Mouse (Mus musculus): ENCODE data around the gene Dedd.
"Not testable (repeated sequence)": the region's sequence is repeated elsewhere in the genome, so short reads cannot be mapped to it uniquely, and the experiment has no call there.

The Dedd gene

DNA sequence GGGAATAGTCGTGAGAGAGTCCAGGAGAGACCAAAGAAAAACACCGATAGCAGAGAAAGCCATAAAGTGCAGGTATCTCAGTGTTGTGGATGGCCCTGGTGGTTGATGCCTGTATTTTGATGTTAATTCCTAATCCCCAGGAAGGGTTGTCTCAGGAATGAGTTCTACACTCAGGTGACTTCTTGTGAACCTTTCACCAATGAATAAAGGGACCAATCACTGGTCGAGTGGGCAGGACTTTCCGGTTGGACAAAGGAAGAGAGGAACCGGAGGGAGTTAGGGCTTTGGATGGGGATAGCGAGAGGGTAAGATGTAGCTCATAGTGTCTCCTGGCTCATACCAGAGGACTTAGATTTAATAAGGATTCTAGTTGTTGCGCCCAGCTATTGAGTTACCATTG, 9.2 kb upstream of the Dedd start:
- no peak for DNase-seq (ENCODE audit: low read depth)

DNA sequence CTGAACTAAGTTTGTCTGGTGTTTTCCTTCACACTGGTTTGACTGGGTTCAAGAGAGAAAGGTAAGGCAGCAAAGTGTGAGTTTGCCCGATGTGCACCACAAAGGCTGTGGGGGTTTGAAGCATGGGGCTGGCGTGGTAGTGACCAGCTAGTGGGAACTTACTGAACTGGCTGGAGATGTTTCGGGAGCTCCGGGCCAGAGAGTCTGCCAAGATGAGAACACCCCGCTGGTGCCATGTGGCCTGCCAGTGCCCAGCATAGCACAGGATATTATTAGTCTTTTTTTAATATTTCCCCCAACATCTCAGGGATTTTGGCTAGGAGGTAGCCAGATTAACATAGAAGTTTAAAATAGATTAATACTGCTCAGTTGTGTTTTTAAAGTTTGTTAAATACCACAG, 8.8 kb upstream of the Dedd start:
- DNase-seq (ENCODE audit: low read depth): no peak

- DNase-seq (ENCODE audit: low read depth): no peak
These were observed 7.5 kb upstream of the Dedd start for GRCm38 (mm10) chr1:171321415-171321814.

GRCm38 (mm10) chr1:171322012-171322411, 6.9 kb upstream of the Dedd start:
- no peak for DNase-seq (ENCODE audit: low read depth)

- no peak for DNase-seq (ENCODE audit: low read depth)
These were observed 3.4 kb upstream of the Dedd start for GRCm38 (mm10) chr1:171325571-171325970.

GRCm38 (mm10) chr1:171326588-171326987, 2.4 kb upstream of the Dedd start:
- not testable (repeated sequence) for DNase-seq (ENCODE audit: low read depth)

DNA sequence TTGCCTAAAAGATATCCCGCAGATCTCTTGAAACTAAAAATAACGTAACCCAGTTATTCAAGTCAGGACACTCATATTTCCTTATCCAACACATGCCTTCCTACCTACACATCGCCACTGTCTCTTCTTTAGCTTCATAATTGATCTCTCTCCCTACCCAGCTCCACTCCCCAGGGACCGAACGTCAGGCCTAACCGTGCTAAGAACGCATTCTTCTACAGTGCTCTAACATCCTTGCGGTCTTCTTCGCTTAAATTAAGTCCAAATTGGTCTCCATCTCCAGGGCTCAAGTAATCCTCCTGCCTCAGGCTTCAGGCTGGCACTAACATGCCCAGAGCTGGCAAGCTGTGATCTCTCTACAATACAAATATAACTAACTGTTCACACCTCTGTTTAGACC, 701 bp upstream of the Dedd start:
- DNase-seq (ENCODE audit: low read depth): no peak

DNA sequence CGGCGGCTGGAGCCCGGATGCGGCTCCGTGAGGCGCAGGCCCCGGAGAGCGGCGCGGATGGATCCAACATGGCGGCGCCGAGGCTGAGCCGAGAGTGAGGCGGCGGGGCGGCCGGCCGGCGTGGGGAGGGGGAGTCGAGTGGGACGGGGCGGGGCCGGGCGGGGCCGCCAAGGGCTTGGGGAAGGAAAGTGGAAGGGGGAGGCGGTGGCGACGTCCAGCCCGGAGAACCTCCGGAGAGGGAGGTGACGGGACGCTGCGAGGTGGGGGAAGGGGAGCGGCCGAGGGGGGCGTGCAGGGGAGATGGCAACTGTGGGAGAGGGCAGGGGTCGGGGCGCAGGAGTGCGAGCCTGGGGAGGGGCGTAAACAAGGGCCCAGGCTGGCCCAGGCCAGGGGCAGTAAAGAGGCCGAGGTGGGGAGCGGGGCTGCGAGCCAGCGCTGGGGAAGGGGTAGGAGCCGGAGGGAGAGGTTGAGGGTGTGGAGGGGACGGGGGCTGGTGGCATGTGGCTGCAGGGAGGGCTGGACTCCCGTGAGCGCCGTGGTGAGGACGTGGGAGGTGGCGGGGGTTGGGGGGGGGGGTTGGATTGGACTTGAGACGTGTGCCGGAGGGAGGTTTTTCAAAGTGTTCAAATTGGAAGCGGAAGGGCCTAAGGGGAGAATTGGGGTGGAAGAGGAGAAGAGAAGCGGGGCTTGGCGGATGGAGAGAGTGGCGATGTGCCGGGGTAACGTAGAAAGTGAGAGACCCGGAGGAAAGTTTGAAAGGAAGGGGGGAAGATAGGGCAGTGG, 679 bp downstream of the Dedd start:
- no peak for DNase-seq (ENCODE audit: low read depth)

DNA sequence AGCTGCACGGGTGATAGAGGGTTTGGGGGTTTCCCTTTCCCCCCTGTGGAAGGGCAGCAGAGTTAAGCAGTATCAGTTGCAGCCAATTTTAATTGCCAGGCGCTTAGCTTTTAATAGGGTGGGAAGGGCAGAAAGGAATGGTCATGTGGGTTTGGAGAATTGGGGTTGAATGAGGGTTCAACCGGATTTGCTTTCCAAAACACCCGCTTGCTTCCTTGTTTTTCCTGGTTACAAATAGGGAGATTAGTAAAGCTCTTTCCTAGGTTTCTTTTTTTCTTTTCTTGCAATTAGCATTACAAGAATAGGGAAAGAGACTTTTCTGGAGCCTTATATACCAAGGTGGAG, 1.2 kb downstream of the Dedd start:
- DNase-seq (ENCODE audit: low read depth): no peak

DNA sequence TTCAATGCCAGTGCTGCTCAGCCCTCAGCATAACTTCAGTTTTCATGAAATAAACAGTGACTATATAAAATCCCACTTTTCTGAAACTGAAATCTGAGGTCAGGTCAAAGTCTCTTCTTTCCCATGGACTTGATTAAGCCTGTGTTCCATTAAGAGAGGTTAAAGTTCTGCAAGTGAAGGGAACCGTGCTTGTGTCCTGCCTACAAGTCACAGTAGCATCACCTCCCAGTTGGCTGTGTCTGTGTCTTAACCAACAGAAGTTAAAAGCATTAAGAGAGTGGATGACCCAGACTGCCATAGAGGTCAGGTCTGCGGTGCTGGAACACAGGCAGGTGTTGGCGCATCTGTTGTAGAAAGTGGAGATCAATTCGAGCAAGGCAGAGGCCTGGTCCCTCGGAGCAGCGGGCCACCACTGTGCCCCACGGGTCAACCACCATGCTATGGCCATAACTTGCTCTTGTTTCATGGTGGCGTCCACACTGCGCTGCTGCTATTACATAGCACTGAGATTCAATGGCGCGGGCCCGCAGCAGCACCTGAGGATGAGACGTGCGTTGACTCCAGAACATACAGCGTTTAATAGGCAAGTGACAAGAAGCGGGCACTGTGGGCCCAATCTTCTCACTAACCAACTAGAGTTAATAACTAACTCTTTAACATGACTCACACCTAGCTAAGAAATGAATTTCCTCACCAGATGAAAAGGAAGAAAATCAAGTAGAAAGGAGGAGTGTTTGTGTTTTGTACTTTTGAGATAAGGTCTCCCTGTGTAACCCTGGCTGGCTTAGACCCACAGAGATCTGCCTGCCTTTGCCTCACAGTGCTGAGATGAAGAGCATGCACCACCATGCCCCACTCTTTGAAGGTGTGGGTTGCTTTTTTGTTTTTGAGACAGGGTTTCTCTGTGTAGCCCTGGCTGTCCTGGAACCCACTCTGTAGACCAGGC, 13.6 kb downstream of the Dedd start:
- no peak for DNase-seq (ENCODE audit: low read depth)

DNA sequence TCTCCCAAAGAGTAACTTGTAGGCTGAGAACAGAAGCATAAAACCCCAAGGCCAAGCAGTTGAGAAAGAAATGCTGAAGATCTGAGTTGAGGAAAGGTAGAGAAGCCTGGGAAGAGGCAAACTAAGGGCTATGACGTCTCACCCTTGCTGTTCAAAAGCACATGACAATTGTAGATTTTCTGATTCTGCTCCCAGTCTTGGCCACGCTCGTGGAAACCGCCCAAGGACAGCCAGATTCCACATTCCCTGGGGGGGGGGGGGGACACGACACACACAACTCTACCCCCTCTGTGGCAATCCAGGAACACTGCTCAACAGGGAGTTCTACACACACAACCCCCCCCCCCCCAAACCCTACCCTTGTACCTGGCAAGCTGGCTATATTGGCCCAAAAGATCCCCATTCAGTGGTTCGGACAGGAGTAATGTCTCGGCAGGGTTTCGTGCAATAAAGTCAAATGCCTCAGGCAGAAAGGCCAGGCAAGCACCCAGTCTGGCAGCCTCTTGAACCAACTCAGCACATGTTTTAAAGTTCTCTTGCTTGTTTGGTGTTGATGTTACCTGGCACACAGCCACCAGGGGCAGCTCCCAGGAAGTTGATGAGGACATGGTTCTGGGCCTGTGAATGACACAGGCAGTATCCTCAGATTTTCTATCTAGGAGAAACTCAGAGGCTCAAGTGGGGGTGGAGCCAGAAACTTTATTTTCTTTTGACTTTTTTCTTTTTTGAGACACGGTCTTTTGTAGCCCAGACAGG, 15.2 kb downstream of the Dedd start:
- DNase-seq (ENCODE audit: low read depth): no peak

GRCm38 (mm10) chr1:171344715-171345114, 15.8 kb downstream of the Dedd start:
- DNase-seq (ENCODE audit: low read depth): no peak

GRCm38 (mm10) chr1:171345225-171346094, 16.5 kb downstream of the Dedd start, which contains the start of the genes Nit1 and Pfdn2:
Nit1 (minus strand) TSS chr1:171345646.
Pfdn2 (plus strand) TSS chr1:171345670.
- peak; percentile 69 for DNase-seq (ENCODE audit: low read depth)

GRCm38 (mm10) chr1:171346095-171346450, 17.1 kb downstream of the Dedd start:
- DNase-seq (ENCODE audit: low read depth): no peak

DNA sequence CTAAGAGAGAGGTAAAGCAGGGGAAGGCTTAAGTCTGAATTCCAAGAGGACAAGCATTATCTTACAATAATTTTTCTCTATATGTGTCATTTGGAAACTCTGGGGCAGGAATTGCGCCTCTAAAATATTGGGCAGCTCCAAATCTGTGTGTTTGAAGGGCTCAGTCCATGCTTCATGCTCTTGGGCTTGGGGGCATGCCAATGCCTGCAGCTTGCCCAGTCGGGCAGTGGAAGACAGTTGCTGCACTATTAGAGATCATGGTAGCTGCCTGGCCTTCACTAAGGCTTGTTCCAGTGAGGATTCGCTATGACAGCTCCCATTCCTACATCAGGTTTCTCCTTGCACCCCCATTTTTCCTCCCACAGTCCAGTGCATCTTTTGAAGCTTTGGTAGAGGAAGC, 19.7 kb downstream of the Dedd start:
- DNase-seq (ENCODE audit: low read depth): no peak

DNA sequence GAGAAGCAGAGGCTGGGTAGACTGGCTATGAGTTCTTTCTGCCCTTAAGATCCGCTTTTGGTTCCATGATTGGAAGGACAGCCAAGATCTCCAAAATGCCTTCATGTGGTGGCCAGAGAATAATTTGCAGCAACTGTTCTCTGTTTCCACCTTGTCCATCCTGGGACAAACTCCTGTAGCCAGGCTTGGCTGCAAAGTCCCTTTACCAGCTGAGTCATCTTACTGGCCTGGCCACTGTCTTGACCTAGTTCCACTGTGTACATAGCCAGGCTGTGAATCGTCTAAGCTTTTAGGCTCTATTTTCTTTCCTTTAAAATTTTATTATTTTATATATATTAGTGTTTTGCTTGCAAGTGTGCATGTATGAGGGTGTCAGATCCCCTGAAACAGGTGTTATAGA, 20.3 kb downstream of the Dedd start:
- no peak for DNase-seq (ENCODE audit: low read depth)

- no peak for DNase-seq (ENCODE audit: low read depth)
These were observed 26.9 kb downstream of the Dedd start for GRCm38 (mm10) chr1:171355812-171356340.

DNA sequence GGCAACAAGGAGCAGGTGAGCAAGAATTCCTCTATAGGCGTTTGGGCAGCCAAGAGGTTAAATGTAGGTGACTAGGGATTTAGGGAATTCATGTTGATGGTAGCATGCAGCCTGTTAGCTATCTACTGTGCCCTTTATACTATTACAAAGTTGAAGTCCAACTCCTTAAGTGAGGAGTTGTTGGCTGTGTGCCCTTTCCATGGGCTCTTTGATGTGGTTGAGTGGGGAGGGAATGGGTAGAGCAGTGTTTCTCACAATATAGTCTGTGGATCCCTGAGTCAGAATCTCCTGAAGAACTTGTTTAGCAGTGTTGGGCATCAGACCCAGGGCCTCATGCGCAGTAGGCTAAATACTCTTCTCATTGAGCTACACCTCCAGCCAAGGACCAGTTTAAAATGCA, 27.9 kb downstream of the Dedd start:
- no peak for DNase-seq (ENCODE audit: low read depth)

DNA sequence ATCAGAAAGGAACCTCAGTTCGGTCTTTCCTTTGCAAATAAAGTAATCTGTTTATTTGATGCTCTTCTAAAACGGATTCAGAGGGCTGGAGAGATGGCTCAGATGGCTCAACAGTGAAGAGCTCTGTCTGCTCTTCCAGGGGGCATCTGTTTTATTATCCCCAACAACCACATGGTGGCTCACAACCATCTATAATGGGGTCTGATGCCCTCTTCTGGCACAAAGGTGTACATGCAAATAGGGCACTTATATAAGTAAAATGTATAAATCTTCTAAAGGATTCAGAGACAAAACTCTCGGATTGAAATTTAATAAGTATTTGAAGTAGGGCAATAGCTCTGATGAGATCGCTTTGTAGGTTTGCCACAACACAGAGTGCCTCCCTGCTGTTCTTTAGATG, 29.5 kb downstream of the Dedd start:
- DNase-seq (ENCODE audit: low read depth): no peak

DNA sequence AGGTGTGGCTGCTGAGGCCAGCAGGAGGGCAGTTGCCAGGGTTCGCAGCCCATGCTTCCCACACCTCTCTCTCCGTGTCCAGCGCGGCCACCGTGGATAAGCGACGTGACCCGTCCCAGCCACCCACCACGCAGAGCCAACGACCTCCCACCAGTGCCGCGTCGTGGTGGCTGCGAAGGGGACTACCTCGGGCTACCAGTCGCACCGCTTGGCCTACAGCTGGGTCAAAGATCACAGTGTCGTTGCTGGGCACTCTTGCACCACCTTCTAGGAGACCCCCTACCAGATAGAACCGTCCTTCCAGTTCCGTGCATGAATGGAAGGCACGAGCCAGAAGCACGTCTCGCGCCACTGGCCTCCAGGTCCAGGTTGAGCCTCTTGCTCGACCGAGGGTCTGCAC, 31.3 kb downstream of the Dedd start:
- DNase-seq (ENCODE audit: low read depth): no peak

- DNase-seq (ENCODE audit: low read depth): peak; percentile 71
These were observed 31.7 kb downstream of the Dedd start, which contains the start of gene Klhdc9 for GRCm38 (mm10) chr1:171360656-171361055. Klhdc9 (minus strand) TSS chr1:171360798.
